Mouse (Mus musculus): ENCODE measurements around the gene Mid2. TPM values are rescaled to one million over a fixed set of nuclear protein-coding genes. Genes with fewer than 3 reads are reported as not detected.

The Mid2 gene
- polyA plus RNA-seq, 1 experiment, result 12.3 TPM

Other genes starting within 250 kb of the Mid2 start
- gene Prps1, start 208.0 kb upstream of the Mid2 start, polyA plus RNA-seq (2012; rRNA removed), result 14.8 and 15.5 TPM in 2 replicates
- 99.7 and 126 TPM in 2 replicates for gene Tsc22d3, start 63.9 kb upstream of the Mid2 start, polyA plus RNA-seq (2012; rRNA removed)
- gene Tex13b, start 148.8 kb downstream of the Mid2 start, polyA plus RNA-seq (2012; rRNA removed), result not detected in 2 replicates
- 0.06 TPM in 1 of 2 replicates, not detected in the other for gene Vsig1, start 243.0 kb downstream of the Mid2 start, polyA plus RNA-seq (2012; rRNA removed)

Data from urinary bladder, adult 2 months (tissue).